Mouse (Mus musculus) erythroblast, adult 5-6 weeks (primary cell): ENCODE measurements around the gene Frmd6. TPM values are rescaled to one million over a fixed set of nuclear protein-coding genes. Genes with fewer than 3 reads are reported as not detected.
A peak's percentile ranks its signal among the peaks of the same experiment; 100 is the strongest.

Source experiments
- ATAC-seq: replicated peaks from 2 replicates; pipeline ENCODE4 v1.8.0; 2016; ENCODE audit warnings: moderate number of reproducible peaks, mild to moderate bottlenecking, moderate TSS enrichment, inconsistent platforms; ENCODE audit not compliant: poor library complexity, low FRiP score, severe bottlenecking
- total RNA-seq, 2 experiments: library from RNA; stranded (forward) in 1 of 2; stranded (reverse) in 1 of 2; fragments of 150-400 nt in 1 of 2; fragments of 200-764, 138-1000 nt in 1 of 2; gene quantifications; 2 replicates each; pipeline versions ENCODE4 v1.2.3 to v1.2.4; 2015 to 2017; ENCODE audit warnings: low replicate concordance in 2 of 2

Gene Frmd6
- total RNA-seq, 2 experiments from 2014 or later = 0.19 to 0.60 TPM

- ATAC-seq = no peak
Measured at GRCm38 (mm10) chr12:70885576-70885975, 60.3 kb downstream of the Frmd6 start.

- ATAC-seq = no peak
Measured at GRCm38 (mm10) chr12:70890405-70890804, 65.1 kb downstream of the Frmd6 start.

GRCm38 (mm10) chr12:70890874-70891470 is 65.7 kb downstream of the Frmd6 start:
- no peak for ATAC-seq

- ATAC-seq = no peak
Measured at GRCm38 (mm10) chr12:70895275-70895674, 70.0 kb downstream of the Frmd6 start.

- no peak for ATAC-seq
Measured at GRCm38 (mm10) chr12:70896068-70896467, 70.8 kb downstream of the Frmd6 start.

GRCm38 (mm10) chr12:70897434-70897833 is 72.1 kb downstream of the Frmd6 start:
- no peak for ATAC-seq

GRCm38 (mm10) chr12:70898450-70898849 is 73.1 kb downstream of the Frmd6 start:
- ATAC-seq = no peak

- ATAC-seq = no peak
Measured at GRCm38 (mm10) chr12:70904471-70904870, 79.2 kb downstream of the Frmd6 start.

GRCm38 (mm10) chr12:70906867-70907266 is 81.6 kb downstream of the Frmd6 start:
- no peak for ATAC-seq

- ATAC-seq = no peak
Measured at GRCm38 (mm10) chr12:70907651-70908050, 82.3 kb downstream of the Frmd6 start.

- no peak for ATAC-seq
Measured at GRCm38 (mm10) chr12:70908076-70908475, 82.8 kb downstream of the Frmd6 start.

- ATAC-seq = peak; percentile 72
Measured at GRCm38 (mm10) chr12:70910241-70910720, 85.0 kb downstream of the Frmd6 start.

- ATAC-seq = peak; percentile 76
Measured at GRCm38 (mm10) chr12:70911029-70911428, 85.7 kb downstream of the Frmd6 start.

GRCm38 (mm10) chr12:70911676-70912379 is 86.5 kb downstream of the Frmd6 start:
- no peak for ATAC-seq

GRCm38 (mm10) chr12:70913429-70913828 is 88.1 kb downstream of the Frmd6 start:
- peak; percentile 79 for ATAC-seq

- no peak for ATAC-seq
Measured at GRCm38 (mm10) chr12:70914387-70914786, 89.1 kb downstream of the Frmd6 start.

- no peak for ATAC-seq
Measured at GRCm38 (mm10) chr12:70929781-70930180, 104.5 kb downstream of the Frmd6 start.

GRCm38 (mm10) chr12:70937150-70937549 is 111.8 kb downstream of the Frmd6 start:
- ATAC-seq = peak; percentile 17; the same call in 1 of the 2 replicates

- peak; percentile 90 for ATAC-seq
Measured at GRCm38 (mm10) chr12:70937571-70938384, 112.5 kb downstream of the Frmd6 start, which contains the start of gene Actr10. Actr10 (plus strand) TSS chr12:70937857.

- no peak for ATAC-seq
Measured at GRCm38 (mm10) chr12:70940806-70941205, 115.5 kb downstream of the Frmd6 start.
